Mouse (Mus musculus): ENCODE results near the gene Cep44. TPM values are rescaled to one million over a fixed set of nuclear protein-coding genes. Genes with fewer than 3 reads are reported as not detected.

Gene Cep44
- polyA plus RNA-seq, 1 experiment from 2014 or later: 33.7 TPM

- H3K27me3 ChIP-seq (replicated peaks): no peaks in the 10 kb centered on the region
- H3K9ac ChIP-seq: no peak overlapping the region
- no peaks in the 10 kb centered on the region for H3K9me3 ChIP-seq
- no peak overlapping the region for H3K27ac ChIP-seq
- no peak for ATAC-seq (ENCODE audit: insufficient read depth, low FRiP score, low read depth)
- H3K4me1 ChIP-seq: no peaks in the 10 kb centered on the region
- WGBS: 77% methylated on average over 7 of the region's 7 CpGs
- H3K36me3 ChIP-seq: peaks cover 25% of the 10 kb centered on the region
- H3K4me2 ChIP-seq: no peak overlapping the region
- no peak overlapping the region for H3K4me3 ChIP-seq (replicated peaks)
Measured at GRCm38 (mm10) chr8:56540706-56541105, 10.1 kb downstream of the Cep44 start.

GRCm38 (mm10) chr8:56530359-56530758, 20.5 kb downstream of the Cep44 start:
- Histone ChIP-seq H3K36me3 (peaks cover 2% of the 10 kb centered on the region; the same call in 1 of the 2 replicates), H3K4me2 (no peak overlapping the region), H3K4me1 (no peaks in the 10 kb centered on the region), H3K9ac (no peak overlapping the region), H3K27ac (no peak overlapping the region), H3K9me3 (no peaks in the 10 kb centered on the region), H3K27me3 (replicated peaks) (no peaks in the 10 kb centered on the region), H3K4me3 (replicated peaks) (no peak overlapping the region)
- 3% methylated on average over 3 of the region's 3 CpGs for WGBS
- ATAC-seq (ENCODE audit: insufficient read depth, low FRiP score, low read depth): no peak

- no peaks in the 10 kb centered on the region for H3K9me3 ChIP-seq
- WGBS: 69% methylated on average over 6 of the region's 6 CpGs
- H3K4me2 ChIP-seq: no peak overlapping the region
- no peak overlapping the region for H3K9ac ChIP-seq
- H3K4me1 ChIP-seq: no peaks in the 10 kb centered on the region
- peaks cover 2% of the 10 kb centered on the region; the same call in 1 of the 2 replicates for H3K36me3 ChIP-seq
- no peak overlapping the region for H3K4me3 ChIP-seq (replicated peaks)
- H3K27me3 ChIP-seq (replicated peaks): no peaks in the 10 kb centered on the region
- no peak overlapping the region for H3K27ac ChIP-seq
- ATAC-seq (ENCODE audit: insufficient read depth, low FRiP score, low read depth): no peak
Measured at GRCm38 (mm10) chr8:56528869-56529268, 22.0 kb downstream of the Cep44 start.

GRCm38 (mm10) chr8:56521051-56521450, 29.8 kb downstream of the Cep44 start:
- H3K27me3 ChIP-seq (replicated peaks): no peaks in the 10 kb centered on the region
- H3K4me2 ChIP-seq: no peak overlapping the region
- H3K9me3 ChIP-seq: no peaks in the 10 kb centered on the region
- no peak overlapping the region for H3K9ac ChIP-seq
- WGBS: 82% methylated on average over 4 of the region's 4 CpGs
- ATAC-seq (ENCODE audit: insufficient read depth, low FRiP score, low read depth): no peak
- no peak overlapping the region for H3K4me3 ChIP-seq (replicated peaks)
- no peak overlapping the region for H3K27ac ChIP-seq
- no peaks in the 10 kb centered on the region for H3K4me1 ChIP-seq
- no peaks in the 10 kb centered on the region for H3K36me3 ChIP-seq

GRCm38 (mm10) chr8:56520249-56520648, 30.6 kb downstream of the Cep44 start:
- no peak overlapping the region for H3K9ac ChIP-seq
- no peaks in the 10 kb centered on the region for H3K9me3 ChIP-seq
- H3K36me3 ChIP-seq: no peaks in the 10 kb centered on the region
- WGBS: 83% methylated on average over 2 of the region's 2 CpGs
- H3K27me3 ChIP-seq (replicated peaks): no peaks in the 10 kb centered on the region
- no peaks in the 10 kb centered on the region for H3K4me1 ChIP-seq
- H3K4me2 ChIP-seq: no peak overlapping the region
- ATAC-seq (ENCODE audit: insufficient read depth, low FRiP score, low read depth): no peak
- H3K27ac ChIP-seq: no peak overlapping the region
- H3K4me3 ChIP-seq (replicated peaks): no peak overlapping the region

GRCm38 (mm10) chr8:56518848-56519247, 32.0 kb downstream of the Cep44 start:
- 67% methylated on average over 6 of the region's 6 CpGs for WGBS

GRCm38 (mm10) chr8:56508952-56509479, 41.8 kb downstream of the Cep44 start:
- Histone ChIP-seq H3K4me1 (no peaks in the 10 kb centered on the region), H3K4me2 (no peak overlapping the region), H3K36me3 (no peaks in the 10 kb centered on the region), H3K27me3 (replicated peaks) (no peaks in the 10 kb centered on the region), H3K9ac (no peak overlapping the region), H3K4me3 (replicated peaks) (no peak overlapping the region), H3K9me3 (no peaks in the 10 kb centered on the region), H3K27ac (no peak overlapping the region)
- 68% methylated on average over 4 of the region's 4 CpGs for WGBS
- no peak for ATAC-seq (ENCODE audit: insufficient read depth, low FRiP score, low read depth)

More at GRCm38 (mm10) chr8:56518848-56519247, 32.0 kb downstream of the Cep44 start:
- H3K27ac ChIP-seq: no peak overlapping the region
- ATAC-seq (ENCODE audit: insufficient read depth, low FRiP score, low read depth): no peak
- H3K9me3 ChIP-seq: no peaks in the 10 kb centered on the region
- no peak overlapping the region for H3K9ac ChIP-seq
- no peak overlapping the region for H3K4me2 ChIP-seq
- H3K36me3 ChIP-seq: no peaks in the 10 kb centered on the region
- H3K27me3 ChIP-seq (replicated peaks): no peaks in the 10 kb centered on the region
- H3K4me3 ChIP-seq (replicated peaks): no peak overlapping the region
- no peaks in the 10 kb centered on the region for H3K4me1 ChIP-seq

GRCm38 (mm10) chr8:56508318-56508951, 42.4 kb downstream of the Cep44 start:
- H3K4me1 ChIP-seq: no peaks in the 10 kb centered on the region
- H3K9ac ChIP-seq: no peak overlapping the region
- no peaks in the 10 kb centered on the region for H3K27me3 ChIP-seq (replicated peaks)
- no peak overlapping the region for H3K4me3 ChIP-seq (replicated peaks)
- 46% methylated on average over 3 of the region's 3 CpGs for WGBS
- no peak overlapping the region for H3K4me2 ChIP-seq
- ATAC-seq (ENCODE audit: insufficient read depth, low FRiP score, low read depth): no peak
- no peak overlapping the region for H3K27ac ChIP-seq
- H3K9me3 ChIP-seq: no peaks in the 10 kb centered on the region
- H3K36me3 ChIP-seq: no peaks in the 10 kb centered on the region

- H3K4me3 ChIP-seq (replicated peaks): no peak overlapping the region
- no peaks in the 10 kb centered on the region for H3K9me3 ChIP-seq
- no peak overlapping the region for H3K9ac ChIP-seq
- no peaks in the 10 kb centered on the region for H3K36me3 ChIP-seq
- no peak overlapping the region for H3K4me2 ChIP-seq
- no peaks in the 10 kb centered on the region for H3K27me3 ChIP-seq (replicated peaks)
- H3K4me1 ChIP-seq: no peaks in the 10 kb centered on the region
- no peak for ATAC-seq (ENCODE audit: insufficient read depth, low FRiP score, low read depth)
- no peak overlapping the region for H3K27ac ChIP-seq
Measured at GRCm38 (mm10) chr8:56501911-56502310, 48.9 kb downstream of the Cep44 start.

- H3K27ac ChIP-seq: no peak overlapping the region
- no peak overlapping the region for H3K4me2 ChIP-seq
- H3K9ac ChIP-seq: no peak overlapping the region
- no peaks in the 10 kb centered on the region for H3K9me3 ChIP-seq
- no peak for ATAC-seq (ENCODE audit: insufficient read depth, low FRiP score, low read depth)
- no peaks in the 10 kb centered on the region for H3K36me3 ChIP-seq
- 40% methylated on average over 2 of the region's 2 CpGs for WGBS
- no peaks in the 10 kb centered on the region for H3K27me3 ChIP-seq (replicated peaks)
- no peaks in the 10 kb centered on the region for H3K4me1 ChIP-seq
- H3K4me3 ChIP-seq (replicated peaks): no peak overlapping the region
Measured at GRCm38 (mm10) chr8:56489496-56489895, 61.4 kb downstream of the Cep44 start.

GRCm38 (mm10) chr8:56486006-56486405, 64.8 kb downstream of the Cep44 start:
- H3K36me3 ChIP-seq: no peaks in the 10 kb centered on the region
- no peak for ATAC-seq (ENCODE audit: insufficient read depth, low FRiP score, low read depth)
- H3K27me3 ChIP-seq (replicated peaks): no peaks in the 10 kb centered on the region
- H3K27ac ChIP-seq: no peak overlapping the region
- no peak overlapping the region for H3K9ac ChIP-seq
- H3K4me3 ChIP-seq (replicated peaks): no peak overlapping the region
- H3K4me1 ChIP-seq: no peaks in the 10 kb centered on the region
- 24% methylated on average over 3 of the region's 3 CpGs for WGBS
- H3K4me2 ChIP-seq: no peak overlapping the region
- H3K9me3 ChIP-seq: no peaks in the 10 kb centered on the region

All from stomach, embryonic 15.5 days (tissue).